Mouse (Mus musculus) large intestine, adult 2 months (tissue): ENCODE measurements around the gene Nnat. TPM values are rescaled to one million over a fixed set of nuclear protein-coding genes. Genes with fewer than 3 reads are reported as not detected.

Experiments
- DNase-seq: peaks from one replicate; pipeline ENCODE4 v3.0.0-alpha.2; 2012; ENCODE audit warnings: low read depth, low spot score
- WGBS: fragments of 180-500 bp; shearing (Covaris S2); methylation state at CpG from one replicate; pipeline ENCODE4 v1.1.7; 2018; 5-methylcytosine and 5-hydroxymethylcytosine counted together
- polyA plus RNA-seq: library from polyadenylated mRNA; depleted of rRNA; stranded (reverse); fragments of >200 nt; gene quantifications from 2 replicates; pipeline ENCODE4 v1.2.3, GENCODE M21; 2012; rRNA removed

Gene Nnat
- polyA plus RNA-seq = 14.6 and 19.9 TPM in 2 replicates

DNA sequence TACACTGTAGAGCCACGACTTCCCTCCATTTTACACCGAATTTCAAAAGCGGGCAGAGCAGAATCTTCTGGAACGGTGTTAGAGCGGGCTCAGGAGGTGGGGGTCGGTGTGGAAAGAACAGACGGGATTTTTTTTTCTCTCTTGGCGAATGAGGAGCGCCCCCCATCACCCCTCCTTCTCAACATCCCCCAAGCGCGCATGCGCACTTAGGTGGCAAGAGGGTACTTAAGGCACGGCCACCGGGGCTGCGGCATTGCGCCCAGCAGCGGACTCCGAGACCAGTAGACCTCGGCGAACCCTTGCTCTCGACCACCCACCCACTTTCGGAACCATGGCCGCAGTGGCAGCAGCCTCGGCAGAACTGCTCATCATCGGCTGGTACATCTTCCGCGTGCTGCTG lies at the start of gene Nnat:
Nnat (plus strand) TSS at position 221 of the 400 bp plus-strand sequence.
- no peak for DNase-seq
- WGBS = 60% methylated on average over 27 of the region's 27 CpGs

DNA sequence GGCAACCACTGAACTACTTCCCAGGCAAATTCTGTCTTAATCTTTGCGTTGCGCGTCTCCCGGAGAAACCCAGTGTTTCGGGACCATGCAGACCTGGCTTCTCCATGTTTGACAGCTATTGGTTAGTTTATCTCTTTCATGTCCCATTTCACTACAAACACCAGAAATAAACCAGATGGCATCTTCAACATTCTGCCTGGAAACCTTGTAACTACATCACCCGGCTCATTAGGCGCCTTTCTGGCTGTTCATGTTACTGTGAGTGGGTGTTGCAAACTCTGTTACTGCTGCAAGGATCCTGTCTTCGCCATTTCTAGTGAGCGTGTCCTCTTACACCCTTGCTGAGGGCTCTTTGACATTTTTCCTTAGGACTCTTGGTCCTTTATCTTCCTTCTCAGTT lies 47.0 kb upstream of the Nnat start:
- no peak for DNase-seq
- 88% methylated on average over 9 of the region's 9 CpGs for WGBS

GRCm38 (mm10) chr2:157513737-157514208 lies 46.1 kb upstream of the Nnat start:
- DNase-seq = no peak
- 62% methylated on average over 9 of the region's 9 CpGs for WGBS

GRCm38 (mm10) chr2:157514353-157514752 lies 45.5 kb upstream of the Nnat start:
- WGBS = 37% methylated on average over 4 of the region's 4 CpGs
- DNase-seq = no peak

DNA sequence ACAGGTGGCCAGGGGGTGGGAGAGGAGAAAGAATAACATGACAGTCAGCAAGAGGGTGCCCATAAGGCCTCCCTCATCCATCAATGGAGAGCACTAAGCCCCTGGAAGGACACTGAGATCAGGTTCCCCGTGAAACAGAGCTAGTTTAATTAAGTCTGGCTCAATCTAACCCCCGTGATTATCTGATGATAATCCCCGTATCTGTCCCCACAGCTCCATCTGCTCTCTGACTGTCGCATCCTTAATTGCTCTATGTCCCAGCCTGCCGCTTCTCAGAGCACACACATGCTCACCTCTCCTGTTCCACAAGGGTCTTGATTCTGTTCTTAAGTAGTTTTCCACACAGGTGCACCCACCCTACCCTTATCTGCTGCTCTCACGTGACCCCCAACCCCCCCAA lies 42.4 kb upstream of the Nnat start:
- no peak for DNase-seq
- WGBS = 73% methylated on average over 6 of the region's 6 CpGs

GRCm38 (mm10) chr2:157518451-157518850 lies 41.4 kb upstream of the Nnat start:
- WGBS = 68% methylated on average over 7 of the region's 7 CpGs
- DNase-seq = no peak

DNA sequence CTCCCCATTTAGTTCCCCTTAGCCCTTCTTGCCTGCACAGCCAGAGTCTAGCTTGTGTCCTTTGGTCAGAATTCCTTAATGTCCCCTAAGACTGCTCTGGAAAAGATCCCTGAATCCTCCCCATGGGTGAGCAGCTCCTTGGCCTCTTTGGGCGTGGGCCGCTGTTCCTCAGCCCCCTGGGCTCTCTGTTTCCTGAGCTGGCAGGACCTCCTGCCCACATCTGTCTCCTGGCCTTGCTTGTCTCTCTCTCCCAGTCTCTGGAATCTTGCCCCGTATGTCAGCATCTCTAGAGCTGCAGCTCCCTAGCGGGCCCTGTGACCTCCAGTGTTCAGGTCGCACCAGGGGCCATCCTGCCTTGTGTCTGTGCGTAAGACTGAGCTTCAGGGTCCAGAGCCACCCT lies 40.4 kb upstream of the Nnat start:
- DNase-seq = no peak

DNA sequence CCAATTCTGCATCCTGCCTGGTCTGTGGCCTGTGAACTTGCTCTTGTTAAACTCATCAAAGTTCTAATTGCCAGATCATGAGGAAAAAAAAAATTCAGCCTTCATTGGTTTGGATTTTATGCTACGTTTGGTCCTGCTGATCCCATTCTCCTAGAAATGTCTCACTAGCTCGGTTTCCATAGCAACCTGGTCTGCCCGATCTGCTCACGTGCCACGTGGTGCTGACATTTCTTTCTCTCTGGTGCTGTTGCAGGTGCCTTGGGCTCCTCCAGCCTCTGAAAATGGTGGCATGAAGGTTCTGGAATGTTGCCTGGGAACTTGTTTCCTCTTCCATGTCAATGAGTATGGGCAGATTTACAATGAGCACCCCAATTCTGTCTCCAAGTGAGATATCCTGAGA lies 39.4 kb upstream of the Nnat start:
- no peak for DNase-seq
- 30% methylated on average over 5 of the region's 5 CpGs for WGBS

More for the DNA sequence above, 40.4 kb upstream of the Nnat start:
- WGBS = 63% methylated on average over 6 of the region's 6 CpGs

GRCm38 (mm10) chr2:157522556-157522955 lies 37.3 kb upstream of the Nnat start:
- no peak for DNase-seq
- 57% methylated on average over 3 of the region's 3 CpGs for WGBS

DNA sequence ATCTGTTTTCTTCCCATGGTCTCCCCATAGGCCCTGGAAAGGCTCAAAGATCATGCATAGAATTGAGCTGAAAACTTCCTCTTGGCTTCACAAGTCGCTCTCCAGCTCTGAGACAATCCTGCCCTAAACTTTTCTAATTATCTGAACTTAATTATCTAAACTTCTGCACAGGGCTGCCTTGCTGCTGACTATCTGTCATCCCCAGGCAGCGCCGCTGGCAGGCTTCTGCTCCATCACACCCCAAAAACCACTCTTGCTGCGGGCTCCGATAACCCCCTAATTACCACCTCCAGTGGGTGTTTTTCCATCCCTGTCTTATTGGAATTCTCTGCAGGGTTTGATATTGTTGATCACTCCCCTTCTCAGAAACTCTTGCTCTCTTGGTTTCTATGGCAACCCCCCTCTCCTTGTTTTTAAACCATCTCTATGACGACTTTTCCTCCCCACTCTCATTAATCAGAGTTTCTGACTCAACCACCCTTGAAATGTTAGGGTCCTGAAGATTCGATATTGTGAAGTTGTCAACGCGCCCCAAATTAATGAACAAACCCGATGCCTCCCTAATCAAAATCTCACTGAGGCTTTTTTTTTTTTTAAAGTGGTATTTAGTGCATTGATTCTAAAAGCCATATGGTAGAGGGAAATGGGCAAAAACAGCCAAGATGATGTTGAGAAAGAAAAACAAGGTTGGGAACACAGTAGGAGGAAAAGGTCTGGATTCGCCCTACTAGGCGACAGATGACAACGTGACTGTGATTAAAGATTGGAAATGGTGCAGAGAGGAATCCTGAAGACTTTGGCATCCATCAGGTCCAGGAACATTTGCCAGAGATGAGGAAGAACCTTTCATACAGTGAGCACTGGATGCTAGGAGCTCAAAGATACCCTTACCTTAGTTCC lies 29.6 kb upstream of the Nnat start:
- DNase-seq = no peak
- 82% methylated on average over 13 of the region's 13 CpGs for WGBS

DNA sequence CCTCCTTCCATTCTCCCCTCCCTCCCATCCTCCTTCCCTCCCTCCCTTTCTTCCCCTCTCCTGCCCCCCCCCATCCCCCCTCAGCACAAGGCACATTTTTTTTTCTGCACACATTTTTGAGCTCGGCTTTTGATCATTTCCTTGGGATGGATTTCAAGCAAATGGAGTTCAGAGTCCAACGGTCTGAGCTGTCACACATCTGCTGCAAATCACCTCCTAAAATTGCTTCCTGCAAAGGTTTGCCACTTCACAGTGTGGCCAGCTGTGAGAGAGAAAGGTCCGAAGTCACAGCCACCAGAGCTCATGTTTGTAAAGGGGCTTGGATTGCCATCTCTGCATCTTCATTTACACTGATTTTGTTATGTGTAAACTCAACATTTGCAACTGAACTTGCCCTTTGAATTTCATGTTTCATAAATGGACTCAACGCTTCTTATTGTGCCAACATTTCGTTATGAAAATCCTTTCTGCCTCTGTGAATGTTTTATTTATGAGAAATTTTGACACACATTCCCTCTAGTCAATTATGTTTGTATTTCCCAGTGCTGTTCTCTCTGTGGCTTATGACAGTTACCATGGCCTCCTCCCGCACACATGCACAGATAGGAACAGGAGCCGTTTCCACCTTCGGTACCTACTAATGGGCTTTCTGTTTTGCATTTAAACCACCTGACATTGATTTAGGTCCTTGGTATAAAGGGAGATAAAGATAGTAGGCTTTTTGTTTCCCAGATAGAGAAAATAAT lies 28.0 kb upstream of the Nnat start:
- no peak for DNase-seq
- 47% methylated on average over 8 of the region's 8 CpGs for WGBS

GRCm38 (mm10) chr2:157534163-157534562 lies 25.7 kb upstream of the Nnat start:
- WGBS = 76% methylated on average over 4 of the region's 4 CpGs
- no peak for DNase-seq

DNA sequence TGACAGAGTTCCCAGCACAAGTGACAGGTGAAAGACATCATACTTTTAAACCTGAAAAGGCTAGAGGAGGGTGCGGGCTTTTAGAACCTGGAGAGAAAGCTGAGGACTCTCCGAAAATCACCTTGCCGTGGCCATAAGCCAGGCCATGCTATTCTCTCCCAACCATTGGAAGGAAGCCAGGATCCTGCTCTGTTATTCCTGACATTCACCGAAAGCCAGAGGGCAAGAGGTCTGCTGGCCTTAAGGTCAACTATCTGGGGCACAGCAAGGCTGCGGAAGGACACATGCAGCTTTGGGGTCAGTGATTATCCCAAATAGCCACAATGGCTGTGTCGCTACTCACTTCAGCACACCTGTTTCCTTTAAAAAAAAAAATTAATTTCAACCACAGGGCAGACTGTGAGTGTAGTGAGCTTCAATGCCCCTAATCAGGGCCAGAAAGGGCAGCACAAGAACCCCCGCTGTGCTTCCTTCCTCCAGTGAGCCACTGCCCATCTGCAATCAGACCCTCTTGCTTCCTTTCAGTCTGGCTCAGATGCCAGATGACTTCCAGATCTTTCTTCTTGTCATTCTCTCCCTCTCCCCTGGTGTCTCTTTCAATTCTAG lies 23.3 kb upstream of the Nnat start:
- DNase-seq = no peak
- 65% methylated on average over 7 of the region's 7 CpGs for WGBS

GRCm38 (mm10) chr2:157537118-157537517 lies 22.8 kb upstream of the Nnat start:
- DNase-seq = no peak
- WGBS = 25% methylated on average over 7 of the region's 7 CpGs

DNA sequence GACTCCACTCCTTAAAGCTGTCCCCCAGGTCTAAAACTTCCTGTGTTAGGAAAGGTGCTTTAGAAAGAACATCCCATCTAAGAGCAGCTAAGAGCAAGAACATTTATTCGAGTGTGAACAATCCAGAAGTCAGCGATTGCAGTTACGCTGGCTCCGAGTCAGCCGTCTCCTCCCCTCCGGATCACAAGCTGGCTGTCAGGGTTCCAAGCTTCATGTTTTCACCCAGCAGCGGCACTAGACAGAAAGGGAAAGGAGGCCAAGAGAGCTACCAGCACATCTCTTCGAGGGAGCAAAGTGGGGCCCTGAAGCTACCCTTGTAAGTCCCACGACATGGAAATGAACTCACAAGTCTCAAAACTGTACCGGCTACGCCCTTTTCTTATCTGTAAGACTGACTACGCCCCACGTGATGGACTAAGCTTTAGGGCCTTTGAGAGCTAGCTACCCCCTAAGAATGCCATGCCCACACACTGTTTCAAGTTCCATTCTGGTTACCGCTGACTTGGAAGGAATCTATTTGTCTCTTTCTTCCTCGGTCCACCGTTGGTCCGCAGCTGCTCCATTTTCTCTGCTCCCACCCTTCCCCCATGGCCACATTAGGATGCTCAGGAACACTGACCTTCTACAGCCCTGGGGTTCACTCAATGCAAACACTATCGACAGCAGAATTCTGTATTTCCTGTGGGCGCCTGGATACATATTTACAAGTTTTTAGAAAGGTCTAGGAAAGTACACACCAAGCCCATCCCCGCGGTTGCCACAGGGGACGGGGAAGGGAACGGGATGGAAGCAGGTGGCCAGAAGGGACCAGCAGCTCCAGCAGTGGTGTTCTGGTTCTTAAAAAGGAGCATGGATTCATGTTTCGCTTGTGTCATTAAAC lies 19.6 kb upstream of the Nnat start:
- 60% methylated on average over 24 of the region's 24 CpGs for WGBS
- no peak for DNase-seq

DNA sequence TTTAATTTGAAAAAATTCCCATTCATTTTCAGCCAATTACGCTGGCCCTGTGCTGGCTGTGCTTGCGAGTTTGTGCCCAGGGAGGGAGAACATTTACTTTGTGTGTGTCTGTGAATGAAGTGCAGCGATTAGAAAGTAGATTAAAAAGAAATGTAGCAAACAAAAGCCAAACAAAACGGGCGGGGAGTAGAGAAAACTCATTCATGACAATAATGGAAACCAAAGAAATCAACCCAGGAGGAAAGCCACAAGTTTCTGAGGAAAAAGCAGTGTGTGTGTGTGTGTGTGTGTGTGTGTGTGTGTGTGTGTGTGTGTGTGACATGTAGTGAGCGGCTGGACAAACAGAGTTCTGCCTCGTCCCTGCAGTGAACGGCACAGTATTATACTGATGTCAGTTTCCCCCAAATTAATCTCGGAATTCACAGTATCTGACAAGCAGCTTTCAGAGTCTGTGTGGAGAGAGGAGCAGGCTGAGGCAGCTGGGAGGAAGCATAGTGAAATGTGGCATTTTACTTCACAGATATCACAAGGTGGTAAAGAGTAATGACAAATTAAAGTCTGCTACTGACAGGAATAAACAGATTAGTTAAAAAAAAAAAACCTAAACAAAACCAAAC lies 18.8 kb upstream of the Nnat start:
- WGBS = 74% methylated on average over 9 of the region's 9 CpGs

DNA sequence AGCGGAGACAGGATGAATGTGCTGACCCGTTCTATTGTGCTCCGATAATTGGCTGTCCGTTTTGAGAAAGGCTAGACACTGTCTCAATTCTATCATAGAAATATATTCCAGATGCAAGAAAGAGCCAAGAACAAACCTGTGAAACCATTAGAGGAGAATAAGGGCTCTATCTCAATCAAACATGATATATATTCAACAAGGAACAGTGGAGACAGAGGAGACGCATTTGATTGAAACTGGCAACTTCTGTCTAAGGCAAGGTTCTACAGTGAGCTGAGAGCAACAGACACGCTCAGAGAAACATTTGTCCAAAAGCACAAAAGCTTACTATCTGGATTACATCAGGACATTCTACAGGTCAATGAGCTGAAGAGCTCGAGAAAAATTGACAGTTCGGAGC lies 18.2 kb upstream of the Nnat start:
- WGBS = 91% methylated on average over 8 of the region's 8 CpGs
- no peak for DNase-seq

More for the DNA sequence above, 18.8 kb upstream of the Nnat start:
- DNase-seq = no peak

DNA sequence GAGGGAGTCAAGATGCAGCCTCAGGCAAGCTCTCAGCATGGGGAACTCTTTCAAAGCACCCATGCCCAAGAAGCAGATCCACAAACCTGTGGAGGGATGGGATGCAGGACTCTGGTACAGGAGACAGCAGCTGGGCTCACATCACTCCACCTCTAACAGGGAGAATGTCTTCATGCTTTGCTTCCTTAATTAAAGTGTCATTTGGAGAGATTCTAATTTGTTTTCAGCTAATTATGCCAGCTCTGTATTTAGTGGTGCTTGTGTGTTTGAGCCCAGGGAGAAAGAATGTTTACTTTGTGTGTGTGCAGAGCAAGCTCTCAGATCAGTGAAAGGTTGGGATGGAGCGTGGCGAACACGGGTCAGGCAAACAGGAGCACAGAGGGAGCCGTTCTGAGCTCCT lies 17.5 kb upstream of the Nnat start:
- 67% methylated on average over 4 of the region's 4 CpGs for WGBS

GRCm38 (mm10) chr2:157544333-157544888 lies 15.5 kb upstream of the Nnat start:
- 90% methylated on average over 9 of the region's 9 CpGs for WGBS
- no peak for DNase-seq

More for the DNA sequence above, 17.5 kb upstream of the Nnat start:
- no peak for DNase-seq
